Mouse (Mus musculus) lung, embryonic 14.5 days (tissue): ENCODE data around the gene Rbfox2. TPM values are rescaled to one million over a fixed set of nuclear protein-coding genes. Genes with fewer than 3 reads are reported as not detected.

ENCODE experiments used
- ATAC-seq: fragments of 200-750 bp; cut with Nextera tagmentation; 2 replicates; pipeline ENCODE4 v1.8.0; 2017; ENCODE audit warnings: mild to moderate bottlenecking, moderate TSS enrichment, moderate library complexity; ENCODE audit not compliant: insufficient read depth
- DNase-seq: peaks from one replicate; pipeline ENCODE4 v3.0.0-alpha.2; 2015
- H3K27ac ChIP-seq: fragments of 300-500 bp; sonication (generic); 2 replicates; pipeline ENCODE4 v1.5.1; 2014; ENCODE audit warnings: low read depth, mild to moderate bottlenecking, moderate library complexity
- H3K27me3 ChIP-seq: fragments of 300-500 bp; sonication (generic); 2 replicates; pipeline ENCODE4 v1.6.1; 2014; ENCODE audit warnings: low read length, control low read depth; ENCODE audit not compliant: insufficient read depth
- H3K36me3 ChIP-seq: fragments of 300-500 bp; sonication (generic); 2 replicates; pipeline ENCODE4 v1.6.1; 2014; ENCODE audit warnings: control low read depth; ENCODE audit not compliant: insufficient read depth
- H3K4me1 ChIP-seq: fragments of 300-500 bp; sonication (generic); 2 replicates; pipeline ENCODE4 v1.6.1; 2014; ENCODE audit warnings: antibody characterized with exemption, control low read depth; ENCODE audit not compliant: insufficient read depth
- H3K4me2 ChIP-seq: fragments of 300-500 bp; sonication (generic); 2 replicates; pipeline ENCODE4 v1.6.1; 2014; ENCODE audit warnings: mild to moderate bottlenecking
- H3K4me3 ChIP-seq: fragments of 300-500 bp; sonication (generic); 2 replicates; pipeline ENCODE4 v1.5.1; 2014; ENCODE audit warnings: low read depth, low read length
- H3K9ac ChIP-seq: fragments of 300-500 bp; sonication (generic); 2 replicates; pipeline ENCODE4 v1.6.1; 2014
- H3K9me3 ChIP-seq: fragments of 300-500 bp; sonication (generic); 2 replicates; pipeline ENCODE4 v1.6.1; 2016; ENCODE audit warnings: low read depth, low read length, control low read depth
- CTCF ChIP-seq: IDR thresholded peaks from 2 replicates; pipeline ENCODE4 v1.5.1; 2016; ENCODE audit warnings: antibody characterized with exemption, low read depth
- WGBS: fragments of 180-500 bp; shearing (Covaris S2); extraction: QIAGEN DNeasy Blood & Tissue Kit; methylation state at CpG from one replicate; pipeline ENCODE4 v1.1.7; 2014; 5-methylcytosine and 5-hydroxymethylcytosine counted together
- polyA plus RNA-seq: library from polyadenylated mRNA; unstranded; fragments of >200 nt; fragmentation: Nextera tagmentation; extraction: Ambion mirVana; gene quantifications from 2 replicates; pipeline ENCODE4 v1.2.1, GENCODE M21; 2014

Gene Rbfox2
- polyA plus RNA-seq, 1 experiment from 2014 or later = 55.8 TPM

DNA sequence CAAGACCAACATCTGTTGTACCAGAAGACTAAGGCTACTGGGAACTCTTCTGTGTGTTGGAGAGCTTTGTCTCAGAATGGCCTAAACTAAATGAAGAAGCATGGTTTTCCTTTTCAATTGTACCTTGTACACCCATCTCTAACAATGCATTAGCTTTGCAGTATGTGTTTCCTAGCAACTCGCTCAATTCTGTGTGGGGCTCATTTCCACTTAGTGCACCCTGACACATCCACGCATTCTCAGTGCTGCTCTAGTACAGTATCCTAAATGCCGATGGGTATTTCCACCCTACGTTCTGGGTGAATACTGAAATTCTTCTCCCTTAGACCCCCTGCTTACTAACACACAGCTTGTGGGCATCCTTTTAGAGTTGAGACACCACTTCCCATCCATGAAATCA, 71.3 kb downstream of the Rbfox2 start:
- no peak overlapping the region for H3K9ac ChIP-seq
- DNase-seq (no peak), ATAC-seq (no peak)
- H3K9me3 ChIP-seq = no peaks in the 10 kb centered on the region
- peaks cover 11% of the 10 kb centered on the region; the same call in 1 of the 2 replicates for H3K4me1 ChIP-seq
- H3K27ac ChIP-seq = no peak overlapping the region
- no peak overlapping the region for H3K4me2 ChIP-seq
- H3K27me3 ChIP-seq = no peaks in the 10 kb centered on the region
- WGBS = 89% methylated on average over 4 of the region's 4 CpGs
- TF ChIP-seq CTCF = no peak
- no peaks in the 10 kb centered on the region for H3K36me3 ChIP-seq
- H3K4me3 ChIP-seq = no peak overlapping the region

DNA sequence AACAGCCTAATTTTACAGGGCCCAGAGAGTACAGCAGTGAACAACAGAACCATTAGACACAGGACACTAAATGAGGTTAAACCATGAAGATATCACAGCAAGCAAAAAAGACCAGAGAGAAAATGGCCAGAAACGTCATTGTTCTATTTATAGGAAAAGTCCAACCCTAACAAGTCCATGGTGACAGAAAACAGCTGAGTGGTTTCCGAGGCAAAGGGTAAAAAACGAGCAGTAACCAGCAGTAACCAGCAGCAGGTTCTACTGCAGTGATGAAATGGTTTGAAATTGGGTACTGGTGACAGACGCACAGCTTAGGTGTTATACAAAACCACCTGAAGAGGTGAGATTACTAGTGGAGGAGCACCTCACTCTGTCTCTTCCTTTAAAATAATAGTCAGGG, 72.5 kb downstream of the Rbfox2 start:
- Histone ChIP-seq H3K36me3 (no peaks in the 10 kb centered on the region), H3K4me1 (peaks cover 11% of the 10 kb centered on the region; the same call in 1 of the 2 replicates), H3K4me2 (no peak overlapping the region), H3K27ac (no peak overlapping the region), H3K9ac (no peak overlapping the region), H3K9me3 (no peaks in the 10 kb centered on the region), H3K4me3 (no peak overlapping the region), H3K27me3 (no peaks in the 10 kb centered on the region)
- WGBS = 43% methylated on average over 4 of the region's 4 CpGs
- no peak for TF ChIP-seq CTCF
- DNase-seq (no peak), ATAC-seq (no peak)

DNA sequence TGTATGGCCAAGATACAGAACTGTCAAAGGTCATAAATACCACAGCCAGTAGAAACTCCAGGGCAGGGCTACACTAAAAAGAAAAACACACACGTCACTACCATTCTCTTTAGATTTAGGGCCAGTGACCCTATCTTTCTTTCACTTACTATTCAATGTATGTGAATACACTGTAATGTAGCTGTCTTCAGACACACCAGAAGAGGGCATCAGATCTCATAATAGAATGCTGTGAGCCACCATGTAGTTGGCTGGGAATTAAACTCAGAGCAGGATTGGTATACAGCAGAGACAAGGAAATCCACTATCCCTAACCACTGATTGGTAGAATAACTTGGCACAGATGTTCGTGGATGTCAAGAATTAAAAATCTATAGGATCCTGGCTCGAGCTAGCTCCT, 76.7 kb downstream of the Rbfox2 start:
- Histone ChIP-seq H3K4me2 (no peak overlapping the region), H3K4me3 (no peak overlapping the region), H3K9me3 (no peaks in the 10 kb centered on the region), H3K36me3 (no peaks in the 10 kb centered on the region), H3K4me1 (peaks cover 8% of the 10 kb centered on the region; the same call in 1 of the 2 replicates), H3K9ac (no peak overlapping the region), H3K27ac (no peak overlapping the region), H3K27me3 (no peaks in the 10 kb centered on the region)
- 56% methylated on average over 3 of the region's 3 CpGs for WGBS
- ATAC-seq (no peak), DNase-seq (no peak)
- peak; percentile 20; the same call in 1 of the 2 replicates for TF ChIP-seq CTCF

DNA sequence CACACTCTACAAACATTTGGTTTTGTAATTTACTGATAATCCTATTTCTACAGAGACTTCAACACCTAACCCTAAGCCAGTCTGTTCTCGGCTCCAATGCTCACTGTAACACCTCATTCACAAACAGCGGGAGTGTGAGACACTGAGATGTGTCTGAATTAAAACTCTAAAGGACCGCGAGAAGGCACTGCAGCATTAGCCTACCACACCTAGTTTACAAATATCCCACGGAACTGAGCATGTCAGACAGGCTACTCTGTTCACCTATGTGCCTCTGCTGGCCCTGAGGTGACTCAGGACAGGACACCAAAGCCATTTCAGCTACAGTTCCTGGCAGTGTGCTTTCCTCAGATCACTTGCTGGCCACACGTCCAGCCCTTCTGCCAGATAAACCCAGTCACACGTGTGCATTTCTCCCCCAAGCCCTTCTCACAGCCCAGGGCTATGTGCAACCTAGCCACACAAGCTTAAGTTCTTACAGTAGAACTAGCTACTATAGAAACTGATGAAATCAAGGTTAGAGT, 79.9 kb downstream of the Rbfox2 start:
- ATAC-seq (no peak), DNase-seq (no peak)
- Histone ChIP-seq H3K27me3 (no peaks in the 10 kb centered on the region), H3K4me3 (no peak overlapping the region), H3K9ac (no peak overlapping the region), H3K4me2 (no peak overlapping the region), H3K9me3 (no peaks in the 10 kb centered on the region), H3K36me3 (no peaks in the 10 kb centered on the region), H3K4me1 (no peaks in the 10 kb centered on the region), H3K27ac (no peak overlapping the region)
- TF ChIP-seq CTCF = no peak
- 40% methylated on average over 7 of the region's 7 CpGs for WGBS

DNA sequence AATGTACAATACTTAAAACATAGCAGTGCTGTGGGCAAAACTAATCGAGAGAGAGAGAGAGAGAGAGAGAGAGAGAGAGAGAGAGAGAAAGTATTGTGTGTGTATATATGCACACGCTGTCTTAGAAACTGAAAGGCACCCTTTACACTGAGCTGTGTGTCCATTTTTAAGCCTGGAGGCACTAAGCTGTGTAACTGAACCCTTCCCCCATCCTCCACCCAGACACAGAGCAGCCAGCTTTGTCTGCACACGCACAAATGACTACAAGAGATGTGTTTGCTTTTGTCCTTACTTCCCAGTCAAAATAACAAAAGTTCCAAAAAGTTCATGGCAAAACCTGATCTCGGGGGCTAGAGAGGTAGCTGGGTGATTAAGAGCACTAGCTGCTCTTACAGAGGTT, 80.9 kb downstream of the Rbfox2 start:
- WGBS = 58% methylated on average over 4 of the region's 4 CpGs
- no peak overlapping the region for H3K27ac ChIP-seq
- H3K4me3 ChIP-seq = no peak overlapping the region
- H3K9me3 ChIP-seq = no peaks in the 10 kb centered on the region
- no peaks in the 10 kb centered on the region for H3K36me3 ChIP-seq
- no peaks in the 10 kb centered on the region for H3K27me3 ChIP-seq
- no peaks in the 10 kb centered on the region for H3K4me1 ChIP-seq
- no peak overlapping the region for H3K9ac ChIP-seq
- DNase-seq (no peak), ATAC-seq (no peak)
- no peak for TF ChIP-seq CTCF
- H3K4me2 ChIP-seq = no peak overlapping the region

DNA sequence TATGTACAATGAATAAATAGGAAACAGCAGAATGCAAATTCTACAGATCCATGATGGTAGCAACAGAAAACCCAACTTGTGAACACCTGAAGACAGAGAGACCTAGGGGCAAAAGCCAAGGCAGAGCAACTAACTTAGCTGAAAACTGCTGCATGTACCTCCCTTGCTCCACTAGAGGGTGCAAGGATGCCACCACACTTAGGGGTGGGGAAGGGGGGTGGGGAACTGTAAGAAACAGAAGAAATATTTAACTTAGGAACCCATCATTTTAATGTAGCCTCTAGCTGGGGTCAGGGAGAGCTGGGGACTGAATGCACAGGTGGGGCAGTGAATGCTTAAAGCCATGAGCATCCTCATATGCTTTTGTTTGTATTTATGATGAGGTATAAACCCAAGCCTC, 81.5 kb downstream of the Rbfox2 start:
- Histone ChIP-seq H3K27ac (no peak overlapping the region), H3K4me2 (no peak overlapping the region), H3K4me3 (no peak overlapping the region), H3K9me3 (no peaks in the 10 kb centered on the region), H3K27me3 (no peaks in the 10 kb centered on the region), H3K4me1 (no peaks in the 10 kb centered on the region), H3K9ac (no peak overlapping the region), H3K36me3 (no peaks in the 10 kb centered on the region)
- peak; percentile 85 for TF ChIP-seq CTCF
- peak; percentile 76 for DNase-seq
- peak; percentile 21; the same call in 1 of the 2 replicates for ATAC-seq

DNA sequence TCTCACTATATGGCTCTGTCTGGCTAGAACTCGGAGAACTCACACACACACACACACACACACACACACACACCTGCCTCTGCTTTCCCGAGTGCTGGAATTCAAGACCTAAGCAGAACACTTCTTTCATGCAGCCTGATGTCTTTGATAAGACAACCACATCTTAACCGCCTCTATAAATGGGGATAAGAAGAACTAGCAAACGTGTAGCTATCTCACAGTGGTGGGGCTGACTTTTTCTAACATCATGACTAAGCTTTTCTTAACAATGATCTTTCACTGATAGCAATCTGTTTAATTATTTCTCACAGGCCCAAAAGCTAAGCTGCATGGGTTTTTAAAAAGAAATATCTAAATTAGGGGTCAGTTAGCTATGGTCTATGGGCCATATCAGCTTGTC, 86.0 kb downstream of the Rbfox2 start:
- Histone ChIP-seq H3K27me3 (no peaks in the 10 kb centered on the region), H3K27ac (no peak overlapping the region), H3K4me1 (peaks cover 18% of the 10 kb centered on the region), H3K9ac (no peak overlapping the region), H3K4me2 (no peak overlapping the region), H3K36me3 (0 out of 2 replicates have a peak, but pooled peaks cover 4% of the 10 kb centered on the region), H3K9me3 (no peaks in the 10 kb centered on the region), H3K4me3 (no peak overlapping the region)
- WGBS = 59% methylated on average over 4 of the region's 4 CpGs
- no peak for ATAC-seq
- TF ChIP-seq CTCF = no peak
- DNase-seq = no peak

DNA sequence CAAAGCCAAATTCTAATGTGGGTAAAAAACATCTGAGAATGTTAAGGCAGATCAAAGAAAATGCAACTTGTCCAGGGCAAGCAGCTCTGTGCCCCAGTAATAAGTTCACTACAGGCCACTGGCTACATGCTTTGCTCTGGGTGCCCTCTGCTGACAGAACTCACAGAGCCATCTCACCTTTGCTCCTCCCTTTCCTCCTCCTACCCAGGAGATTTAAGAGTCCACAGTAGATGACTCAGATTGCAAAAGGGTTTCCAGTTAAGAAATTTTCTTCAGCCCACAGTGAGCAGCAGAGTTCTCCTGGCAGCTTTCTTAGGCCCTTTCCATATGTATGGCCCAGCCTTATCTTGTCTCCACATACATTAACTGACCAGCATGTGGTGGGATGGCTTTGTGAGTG, 86.7 kb downstream of the Rbfox2 start:
- Histone ChIP-seq H3K4me3 (no peak overlapping the region), H3K4me1 (peaks cover 24% of the 10 kb centered on the region), H3K4me2 (no peak overlapping the region), H3K36me3 (0 out of 2 replicates have a peak, but pooled peaks cover 4% of the 10 kb centered on the region), H3K27me3 (no peaks in the 10 kb centered on the region), H3K27ac (no peak overlapping the region), H3K9me3 (no peaks in the 10 kb centered on the region), H3K9ac (no peak overlapping the region)
- peak; percentile 52 for TF ChIP-seq CTCF
- ATAC-seq (no peak), DNase-seq (peak; percentile 55)
